Mouse (Mus musculus) heart, postnatal 0 days (tissue): ENCODE results near the gene Cpm.

Experiments used
- CTCF ChIP-seq: IDR thresholded peaks from 2 replicates; pipeline ENCODE4 v1.5.1; 2016; ENCODE audit warnings: antibody characterized with exemption, control low read depth, low read depth
- EP300 ChIP-seq: IDR thresholded peaks from 2 replicates; pipeline ENCODE4 v1.6.1; 2016; ENCODE audit warnings: antibody characterized with exemption, low read depth

GRCm38 (mm10) chr10:117732184-117732583 is 102.9 kb downstream of the Cpm start:
- TF ChIP-seq CTCF (no peak), EP300 (no peak)
